ENCODE assay signal across 17 mouse cellular contexts in the genomic region with DNA sequence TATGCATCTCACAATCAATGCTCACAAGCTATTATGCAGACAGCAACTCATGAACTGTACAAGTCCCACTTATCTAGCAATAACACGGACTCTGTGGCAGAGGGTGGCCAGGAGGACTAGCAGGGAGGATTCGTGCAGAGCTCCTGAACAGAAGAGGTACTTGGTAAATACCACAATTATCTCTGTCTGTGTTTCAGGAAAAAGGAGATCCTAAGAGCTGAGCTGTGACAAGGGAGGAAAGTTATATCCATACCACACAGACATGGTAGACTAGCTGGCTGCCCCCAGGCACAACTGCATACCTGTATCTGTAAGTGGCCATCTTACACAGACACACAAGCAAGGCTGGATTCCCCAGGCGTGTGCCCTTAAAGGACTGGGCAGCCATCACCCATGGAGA.
"Had no signal": no experiment of that assay in that cellular context is flagged by ENCODE, and none has a peak within 500 bp of the region (broad histone marks: within the 10 kb centered on the region; RNA-seq: fewer than 3 reads in every experiment).

No protein-coding gene starts in this region.

- H3K27me3 ChIP-seq: lung, embryonic 15.5 days; megakaryocyte, embryonic 14.5 days; midbrain, embryonic 15.5 days; neural tube, embryonic 13.5 days; stomach, embryonic 15.5 days had no signal

- H3K9ac ChIP-seq: lung, embryonic 15.5 days; midbrain, embryonic 13.5 days; midbrain, embryonic 15.5 days; neural tube, embryonic 13.5 days; stomach, embryonic 15.5 days had no signal

- H3K36me3 ChIP-seq: lung, embryonic 15.5 days; midbrain, embryonic 13.5 days; midbrain, embryonic 15.5 days; neural tube, embryonic 13.5 days; stomach, embryonic 15.5 days had no signal

- H3K4me2 ChIP-seq: lung, embryonic 15.5 days; midbrain, embryonic 11.5 days; midbrain, embryonic 13.5 days; midbrain, embryonic 15.5 days; neural tube, embryonic 13.5 days; stomach, embryonic 15.5 days had no signal

- DNase-seq: lung, adult 2 months; lung, postnatal 14 days; lung, postnatal 36 days; right cerebral cortex, postnatal 14 days; thymus, adult 2 months; thymus, postnatal 25 days; thymus, postnatal 4 days had no signal

- ATAC-seq: lung, postnatal 0 days; midbrain, embryonic 13.5 days; midbrain, embryonic 15.5 days had no signal

- H3K4me3 ChIP-seq: lung, embryonic 15.5 days; megakaryocyte, embryonic 14.5 days; midbrain, embryonic 13.5 days; midbrain, embryonic 15.5 days; neural tube, embryonic 13.5 days; stomach, embryonic 15.5 days had no signal

- H3K9me3 ChIP-seq: lung, embryonic 15.5 days; megakaryocyte, embryonic 14.5 days; midbrain, embryonic 13.5 days; midbrain, embryonic 15.5 days; neural tube, embryonic 13.5 days; stomach, embryonic 15.5 days had no signal

- H3K27ac ChIP-seq: lung, embryonic 15.5 days; macrophage; midbrain, embryonic 13.5 days; midbrain, embryonic 15.5 days; neural tube, embryonic 13.5 days; stomach, embryonic 15.5 days; stomach, postnatal 0 days had no signal
